Mouse (Mus musculus) midbrain, embryonic 16.5 days (tissue): ENCODE data around the gene Aph1c. TPM values are rescaled to one million over a fixed set of nuclear protein-coding genes. Genes with fewer than 3 reads are reported as not detected.

ENCODE experiments used
- ATAC-seq: fragments of 200-750 bp; cut with Nextera tagmentation; 2 replicates; pipeline ENCODE4 v1.8.0; 2017; ENCODE audit warnings: moderate TSS enrichment
- H3K27ac ChIP-seq: fragments of 300-500 bp; sonication (generic); 2 replicates; pipeline ENCODE4 v1.5.1; 2014; ENCODE audit warnings: mild to moderate bottlenecking, low read length, mixed read lengths
- H3K27me3 ChIP-seq: fragments of 300-500 bp; sonication (generic); 2 replicates; pipeline ENCODE4 v1.6.1; 2014; ENCODE audit warnings: low read depth, low read length, mixed read lengths; ENCODE audit not compliant: control insufficient read depth, insufficient read depth
- H3K36me3 ChIP-seq: fragments of 300-500 bp; sonication (generic); 2 replicates; pipeline ENCODE4 v1.6.1; 2014; ENCODE audit warnings: mild to moderate bottlenecking, low read length, moderate library complexity, mixed read lengths; ENCODE audit not compliant: control insufficient read depth, insufficient read depth
- H3K4me1 ChIP-seq: fragments of 300-500 bp; sonication (generic); 2 replicates; pipeline ENCODE4 v1.6.1; 2014; ENCODE audit warnings: mild to moderate bottlenecking, low read length, mixed read lengths; ENCODE audit not compliant: control insufficient read depth, insufficient read depth
- H3K4me2 ChIP-seq: fragments of 300-500 bp; sonication (generic); 2 replicates; pipeline ENCODE4 v1.6.1; 2014; ENCODE audit warnings: mild to moderate bottlenecking, low read length, mixed read lengths
- H3K4me3 ChIP-seq: fragments of 300-500 bp; sonication (generic); 2 replicates; pipeline ENCODE4 v1.5.1; 2014; ENCODE audit warnings: low read depth, mild to moderate bottlenecking, low read length, moderate library complexity, mixed read lengths
- H3K9ac ChIP-seq: fragments of 300-500 bp; sonication (generic); 2 replicates; pipeline ENCODE4 v1.6.1; 2014; ENCODE audit warnings: low read depth, low read length, mixed read lengths
- H3K9me3 ChIP-seq: fragments of 300-500 bp; sonication (generic); replicated peaks from 2 replicates; pipeline ENCODE4 v1.6.1; 2014; ENCODE audit warnings: mild to moderate bottlenecking, low read length, mixed read lengths; ENCODE audit not compliant: control insufficient read depth, poor library complexity, severe bottlenecking
- WGBS: fragments of 180-500 bp; shearing (Covaris S2); extraction: QIAGEN DNeasy Blood & Tissue Kit; methylation state at CpG from one replicate; pipeline ENCODE4 v1.1.7; 2014; 5-methylcytosine and 5-hydroxymethylcytosine counted together
- polyA plus RNA-seq: library from polyadenylated mRNA; unstranded; fragments of >200 nt; fragmentation: Nextera tagmentation; extraction: Ambion mirVana; gene quantifications from 2 replicates; pipeline ENCODE4 v1.2.1, GENCODE M21; 2015

The Aph1c gene
- 2.6 and 3.0 TPM in 2 replicates for polyA plus RNA-seq

DNA sequence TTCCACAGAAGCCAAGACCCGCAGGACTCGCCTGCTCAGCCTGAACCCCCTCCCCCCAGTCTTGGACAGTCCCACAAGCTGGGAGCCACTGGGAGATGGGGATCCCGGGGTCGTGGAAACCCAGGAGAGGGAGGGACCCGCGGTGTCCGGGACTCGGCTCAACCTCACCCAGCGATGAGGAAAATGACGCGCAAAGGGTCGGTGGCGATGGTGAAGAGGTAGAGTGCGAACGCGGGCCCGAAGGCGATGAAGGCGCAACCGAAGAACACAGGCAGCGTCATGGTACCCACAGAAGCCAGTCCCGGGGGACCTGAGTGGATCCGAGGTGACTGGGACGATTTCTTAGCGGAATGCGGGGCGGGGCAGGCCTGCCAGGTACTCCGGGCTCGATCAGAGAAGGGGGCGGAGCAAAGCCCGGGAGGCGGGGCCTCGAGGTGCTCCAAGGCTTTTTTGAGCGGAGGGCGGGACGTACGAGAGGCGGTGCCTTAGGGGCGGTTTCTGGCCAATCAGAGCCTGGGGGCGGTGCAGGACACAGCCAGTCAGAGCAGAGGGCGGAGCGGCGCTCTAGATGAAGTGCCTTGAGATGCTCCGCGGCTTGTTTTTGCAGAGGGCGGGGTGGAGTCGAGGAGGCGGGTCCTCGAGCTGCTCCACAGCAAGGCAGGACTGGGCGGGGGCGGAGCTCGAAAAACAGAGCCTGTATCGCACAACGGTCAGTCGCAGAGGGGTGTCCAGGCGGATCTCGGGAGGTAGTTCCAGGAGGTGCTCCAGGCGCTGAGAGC, at the start of gene Aph1c:
Aph1c (minus strand) TSS at position 409 of the 779 bp plus-strand sequence.
- peak within 1 kb of the TSS; percentile 62 for H3K4me3 ChIP-seq
- ATAC-seq: peak; percentile 99
- peak within 1 kb of the TSS; percentile 98 for H3K4me2 ChIP-seq
- no peaks in the 10 kb centered on the region for H3K9me3 ChIP-seq
- peaks cover 4% of the 10 kb centered on the region; the same call in 1 of the 2 replicates for H3K4me1 ChIP-seq
- H3K9ac ChIP-seq: peak within 1 kb of the TSS; percentile 63
- H3K27me3 ChIP-seq: no peaks in the 10 kb centered on the region
- H3K36me3 ChIP-seq: no peaks in the 10 kb centered on the region
- no peak within 1 kb of the TSS for H3K27ac ChIP-seq
- under 1% methylated on average over 56 of the region's 58 CpGs for WGBS

DNA sequence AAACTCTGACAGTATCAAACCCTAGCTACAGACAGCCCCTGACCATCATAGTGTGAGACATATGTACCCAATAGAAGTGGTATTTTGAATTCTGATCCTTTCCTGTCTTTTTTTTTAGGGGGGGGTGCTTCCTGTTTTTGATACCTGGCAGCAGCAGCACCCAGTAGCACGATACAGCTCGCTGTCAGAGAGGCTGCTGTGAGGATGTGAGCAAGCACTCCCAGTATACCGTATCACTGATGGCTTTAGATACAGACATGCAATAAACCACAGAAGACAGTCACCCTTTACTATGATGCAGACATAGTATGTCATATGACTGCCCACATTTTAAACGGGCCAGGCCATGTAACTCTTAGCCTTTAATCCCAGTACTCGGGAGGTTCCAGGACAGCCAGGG, 49.0 kb upstream of the Aph1c start:
- no peaks in the 10 kb centered on the region for H3K27me3 ChIP-seq
- no peaks in the 10 kb centered on the region for H3K9me3 ChIP-seq
- H3K4me3 ChIP-seq: no peak overlapping the region
- H3K27ac ChIP-seq: no peak overlapping the region
- no peak overlapping the region for H3K4me2 ChIP-seq
- no peaks in the 10 kb centered on the region for H3K36me3 ChIP-seq
- ATAC-seq: no peak
- peaks cover 7% of the 10 kb centered on the region for H3K4me1 ChIP-seq
- H3K9ac ChIP-seq: no peak overlapping the region
- 94% methylated on average over 5 of the region's 5 CpGs for WGBS

DNA sequence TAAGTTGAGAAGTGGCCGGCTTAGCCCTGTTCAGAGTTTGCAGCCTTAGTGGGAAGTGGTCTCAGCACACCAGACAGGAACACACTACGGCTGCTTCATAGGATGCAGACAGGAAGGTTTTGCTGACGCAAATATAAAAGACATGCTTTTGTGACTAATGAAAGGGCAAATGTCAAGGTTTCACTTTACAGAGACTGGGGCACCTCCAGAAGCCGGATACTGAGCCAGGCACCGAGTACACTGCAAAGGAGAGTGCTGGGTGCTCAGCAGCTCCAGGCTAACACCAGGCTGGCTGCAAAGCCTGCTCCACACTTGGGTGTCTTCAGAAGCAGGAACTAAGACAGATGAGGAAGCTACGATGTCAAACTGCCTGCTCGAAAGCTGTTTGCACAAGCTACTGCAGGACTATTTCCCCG, 47.9 kb upstream of the Aph1c start:
- ATAC-seq: no peak
- Histone ChIP-seq H3K4me3 (no peak overlapping the region), H3K27ac (no peak overlapping the region), H3K27me3 (no peaks in the 10 kb centered on the region), H3K9ac (no peak overlapping the region), H3K9me3 (no peaks in the 10 kb centered on the region), H3K4me2 (no peak overlapping the region), H3K4me1 (peaks cover 4% of the 10 kb centered on the region), H3K36me3 (no peaks in the 10 kb centered on the region)
- WGBS: 72% methylated on average over 8 of the region's 8 CpGs

DNA sequence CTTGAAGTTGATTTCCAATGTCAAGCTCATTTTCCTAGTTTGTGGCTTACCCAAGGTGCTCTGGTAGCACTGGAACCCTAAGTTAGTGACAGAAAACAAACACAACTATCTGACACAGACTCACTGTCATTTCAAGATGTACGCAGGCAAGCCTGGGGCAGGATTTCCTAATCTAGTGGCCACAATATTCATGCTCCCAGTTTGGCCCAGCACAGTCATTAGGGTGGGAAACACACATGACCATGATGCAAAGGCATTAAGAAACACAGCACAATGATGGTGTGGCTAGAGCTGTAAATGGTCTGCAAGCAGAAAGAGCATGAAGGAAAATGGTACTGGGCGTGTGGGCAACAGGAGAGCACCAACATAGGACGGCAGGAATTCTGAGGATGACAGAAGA, 47.3 kb upstream of the Aph1c start:
- no peaks in the 10 kb centered on the region for H3K9me3 ChIP-seq
- H3K9ac ChIP-seq: no peak overlapping the region
- no peaks in the 10 kb centered on the region for H3K4me1 ChIP-seq
- 91% methylated on average over 3 of the region's 3 CpGs for WGBS
- no peak overlapping the region for H3K4me3 ChIP-seq
- no peak overlapping the region for H3K4me2 ChIP-seq
- no peaks in the 10 kb centered on the region for H3K27me3 ChIP-seq
- no peak for ATAC-seq
- no peak overlapping the region for H3K27ac ChIP-seq
- no peaks in the 10 kb centered on the region for H3K36me3 ChIP-seq

DNA sequence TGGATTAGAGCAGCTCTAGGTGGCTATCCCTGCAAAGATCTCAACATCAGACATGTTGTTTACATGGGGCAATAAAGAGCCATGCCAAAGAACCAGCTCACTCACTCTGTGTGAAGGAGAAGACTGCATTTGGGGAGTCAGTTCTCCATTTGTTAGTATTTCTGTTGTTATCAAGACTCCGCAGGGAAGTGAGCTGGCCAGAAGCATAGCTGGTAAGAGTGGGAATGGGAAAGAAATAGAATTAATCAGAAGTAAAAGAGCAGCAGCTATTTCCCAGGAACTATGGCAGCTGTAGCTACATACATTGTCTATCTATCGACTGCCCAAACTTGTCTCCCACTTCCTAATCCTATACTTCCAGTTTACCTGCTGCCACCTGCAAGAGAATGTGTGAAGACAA, 46.2 kb upstream of the Aph1c start:
- ATAC-seq: no peak
- 89% methylated on average over 2 of the region's 2 CpGs for WGBS

DNA sequence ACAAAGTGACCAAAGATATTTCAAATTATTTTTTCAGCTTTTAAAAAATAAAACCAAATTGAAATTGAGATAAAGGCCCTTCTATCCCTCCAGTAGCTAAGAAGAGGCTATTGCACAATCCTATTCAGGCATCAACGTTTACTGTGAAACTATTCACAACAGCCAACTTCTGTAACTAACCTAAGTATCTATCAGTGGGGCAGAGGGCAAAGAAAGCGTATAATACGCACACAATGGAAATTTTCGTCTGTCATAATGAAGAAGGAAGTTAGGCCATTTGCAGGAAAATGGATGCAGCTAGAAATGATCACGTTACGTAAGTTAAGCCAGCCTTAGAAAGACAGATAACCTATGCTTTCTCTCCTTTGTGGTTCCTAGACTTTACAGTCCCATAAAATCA, 45.0 kb upstream of the Aph1c start:
- Histone ChIP-seq H3K4me1 (no peaks in the 10 kb centered on the region), H3K27ac (no peak overlapping the region), H3K9ac (no peak overlapping the region), H3K9me3 (peaks cover 5% of the 10 kb centered on the region; the same call in 1 of the 2 replicates), H3K36me3 (no peaks in the 10 kb centered on the region), H3K27me3 (no peaks in the 10 kb centered on the region), H3K4me3 (no peak overlapping the region), H3K4me2 (no peak overlapping the region)
- WGBS: 74% methylated on average over 6 of the region's 6 CpGs
- ATAC-seq: no peak

More for the DNA sequence above, 46.2 kb upstream of the Aph1c start:
- H3K27ac ChIP-seq: no peak overlapping the region
- no peaks in the 10 kb centered on the region for H3K9me3 ChIP-seq
- H3K9ac ChIP-seq: no peak overlapping the region
- no peak overlapping the region for H3K4me2 ChIP-seq
- H3K4me3 ChIP-seq: no peak overlapping the region
- no peaks in the 10 kb centered on the region for H3K36me3 ChIP-seq
- no peaks in the 10 kb centered on the region for H3K27me3 ChIP-seq
- no peaks in the 10 kb centered on the region for H3K4me1 ChIP-seq

DNA sequence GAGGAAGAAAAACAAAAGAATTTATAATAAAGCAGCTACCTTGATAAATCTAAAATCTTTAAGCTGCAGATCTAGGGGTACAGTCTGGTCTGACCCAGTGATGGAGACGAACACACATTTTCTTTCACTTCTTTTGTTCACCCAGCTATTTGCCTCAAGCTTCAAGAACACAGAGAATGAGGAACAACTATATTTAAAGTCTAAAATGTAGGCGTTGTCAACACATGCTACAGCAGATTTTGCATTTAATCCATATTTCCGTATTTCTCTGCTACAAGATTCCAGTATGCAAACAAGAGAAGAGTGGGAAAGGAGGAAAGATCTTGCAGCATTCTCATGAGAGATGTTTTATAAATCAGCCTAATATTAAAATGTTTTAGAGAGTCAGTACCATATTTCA, 44.4 kb upstream of the Aph1c start:
- Histone ChIP-seq H3K9me3 (peaks cover 6% of the 10 kb centered on the region; the same call in 1 of the 2 replicates), H3K4me1 (no peaks in the 10 kb centered on the region), H3K9ac (no peak overlapping the region), H3K27me3 (no peaks in the 10 kb centered on the region), H3K4me2 (no peak overlapping the region), H3K27ac (no peak overlapping the region), H3K36me3 (no peaks in the 10 kb centered on the region), H3K4me3 (no peak overlapping the region)
- WGBS: 92% methylated on average over 3 of the region's 3 CpGs
- no peak for ATAC-seq

DNA sequence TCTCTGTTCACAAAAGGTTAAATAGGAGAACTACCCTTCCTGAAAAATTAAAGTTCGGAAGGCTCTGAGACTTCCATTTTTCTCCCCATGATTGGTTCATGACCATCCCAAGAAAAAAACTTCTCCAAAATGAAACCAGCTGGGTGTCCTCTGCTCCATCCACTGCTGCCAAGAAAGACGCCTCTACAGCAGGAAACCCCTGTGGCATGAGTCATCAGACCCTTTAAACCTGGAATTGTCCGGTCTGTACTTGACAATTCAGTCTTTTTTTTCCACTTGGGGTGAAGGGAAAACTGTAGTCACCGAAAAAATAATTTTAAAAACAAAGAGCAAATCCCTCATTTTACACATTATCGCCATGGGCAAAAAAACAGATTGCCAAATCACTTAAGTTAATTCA, 42.1 kb upstream of the Aph1c start:
- H3K4me3 ChIP-seq: no peak overlapping the region
- WGBS: 91% methylated on average over 5 of the region's 5 CpGs
- peaks cover 6% of the 10 kb centered on the region; the same call in 1 of the 2 replicates for H3K9me3 ChIP-seq
- ATAC-seq: no peak
- H3K36me3 ChIP-seq: no peaks in the 10 kb centered on the region
- H3K27me3 ChIP-seq: no peaks in the 10 kb centered on the region
- no peaks in the 10 kb centered on the region for H3K4me1 ChIP-seq
- no peak overlapping the region for H3K4me2 ChIP-seq
- no peak overlapping the region for H3K27ac ChIP-seq
- H3K9ac ChIP-seq: no peak overlapping the region

DNA sequence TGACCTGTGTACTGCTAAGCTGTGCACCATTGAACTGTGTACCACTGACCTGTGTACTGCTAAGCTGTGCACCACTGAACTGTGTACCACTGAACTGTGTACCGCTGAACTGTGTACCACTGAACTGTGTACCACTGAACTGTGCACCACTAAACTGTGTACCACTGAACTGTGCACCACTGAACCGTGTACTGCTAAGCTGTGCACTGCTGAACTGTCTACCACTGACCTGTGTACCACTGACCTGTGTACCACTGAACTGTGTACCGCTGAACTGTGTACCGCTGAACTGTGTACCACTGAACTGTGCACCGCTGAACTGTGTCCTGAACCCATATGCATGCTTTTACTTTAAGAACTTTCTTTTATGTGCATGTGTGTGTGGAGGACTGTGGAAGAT, 39.8 kb upstream of the Aph1c start:
- no peak overlapping the region for H3K4me2 ChIP-seq
- no peaks in the 10 kb centered on the region for H3K27me3 ChIP-seq
- no peak overlapping the region for H3K27ac ChIP-seq
- 99% methylated on average over 5 of the region's 5 CpGs for WGBS
- ATAC-seq: no peak
- no peak overlapping the region for H3K9ac ChIP-seq
- no peak overlapping the region for H3K4me3 ChIP-seq
- no peaks in the 10 kb centered on the region for H3K36me3 ChIP-seq
- no peaks in the 10 kb centered on the region for H3K4me1 ChIP-seq
- H3K9me3 ChIP-seq: peaks cover 6% of the 10 kb centered on the region; the same call in 1 of the 2 replicates
